Mouse (Mus musculus): ENCODE results near the gene Tspan9.

The Tspan9 gene

DNA sequence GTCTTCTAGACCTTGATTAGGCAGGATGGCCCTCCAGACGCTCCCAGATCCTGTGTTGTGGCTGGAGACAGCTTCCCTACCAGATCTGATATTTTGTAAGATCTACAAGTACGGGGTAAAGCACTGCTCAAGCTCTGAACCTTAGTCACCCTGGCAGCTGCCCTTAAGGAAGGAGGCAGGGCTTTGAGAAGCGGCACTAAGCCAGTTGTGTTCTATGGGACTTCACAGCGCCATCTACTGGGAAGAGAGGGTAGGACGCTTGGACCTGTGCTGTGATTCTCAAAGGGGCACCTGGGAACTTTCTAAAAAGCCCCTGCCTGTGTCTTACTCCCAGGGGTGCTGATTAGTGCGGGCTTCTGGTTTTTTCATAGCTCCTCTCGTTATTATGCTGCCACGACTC, 222.7 kb downstream of the Tspan9 start:
- DNase-seq (ENCODE audit: low spot score): peak; percentile 29

DNA sequence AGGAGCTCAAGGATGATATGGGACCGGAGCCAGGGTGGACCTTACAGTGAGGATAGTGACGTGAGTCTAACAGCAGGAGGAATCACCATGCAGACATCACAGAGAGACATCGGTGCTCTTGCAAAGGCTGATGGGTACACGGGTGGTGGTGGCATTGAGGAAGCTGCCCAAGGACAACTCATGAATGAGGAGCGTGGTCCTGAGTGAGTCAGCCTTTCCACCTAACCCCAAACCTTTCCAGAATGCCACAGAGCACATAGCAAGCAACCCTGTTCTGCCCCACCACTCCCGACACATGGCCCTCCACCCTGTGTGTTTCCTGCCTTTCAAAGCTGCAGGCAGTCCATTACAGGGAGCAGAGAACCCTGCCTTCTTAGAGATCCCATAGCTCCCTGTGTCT, 223.9 kb downstream of the Tspan9 start:
- no peak for DNase-seq (ENCODE audit: low spot score)

DNA sequence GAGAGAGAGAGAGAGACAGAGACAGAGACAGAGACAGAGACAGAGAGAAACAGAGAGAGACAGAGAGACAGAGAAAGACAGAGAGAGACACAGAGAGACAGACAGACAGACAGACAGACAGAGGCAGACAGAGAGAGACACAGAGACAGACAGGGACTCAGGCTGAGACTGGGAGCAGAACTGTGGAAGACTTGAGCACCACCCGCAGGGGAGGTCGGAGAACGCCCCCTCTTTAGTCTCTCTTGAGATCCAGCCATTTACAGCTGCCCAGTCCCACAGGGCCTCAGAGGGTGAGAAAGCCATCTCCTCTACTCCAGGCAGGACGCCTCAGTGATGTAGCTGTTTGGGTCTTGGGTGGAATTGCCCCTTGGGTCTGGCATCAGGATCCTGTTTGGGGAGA, 225.7 kb downstream of the Tspan9 start:
- DNase-seq (ENCODE audit: low spot score): no peak

DNA sequence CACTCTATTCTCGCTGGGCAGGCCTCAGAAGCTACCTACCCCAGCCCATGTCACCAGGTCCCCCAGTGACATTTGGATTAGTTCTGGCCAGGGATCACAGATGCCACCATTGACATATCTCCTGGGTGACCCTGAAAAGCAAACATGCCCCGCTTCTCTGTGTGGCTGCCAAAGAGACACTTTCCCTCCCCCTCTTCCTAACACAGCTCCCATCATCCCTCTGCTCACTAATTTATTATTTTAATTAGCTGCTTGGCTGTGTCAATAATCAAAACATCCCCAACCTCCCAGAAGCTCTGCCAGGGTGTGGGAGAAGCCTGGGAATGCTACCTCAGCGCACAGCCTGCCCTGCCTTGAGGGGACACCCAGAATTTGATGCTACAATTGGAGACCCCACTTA, 226.4 kb downstream of the Tspan9 start:
- no peak for DNase-seq (ENCODE audit: low spot score)

DNA sequence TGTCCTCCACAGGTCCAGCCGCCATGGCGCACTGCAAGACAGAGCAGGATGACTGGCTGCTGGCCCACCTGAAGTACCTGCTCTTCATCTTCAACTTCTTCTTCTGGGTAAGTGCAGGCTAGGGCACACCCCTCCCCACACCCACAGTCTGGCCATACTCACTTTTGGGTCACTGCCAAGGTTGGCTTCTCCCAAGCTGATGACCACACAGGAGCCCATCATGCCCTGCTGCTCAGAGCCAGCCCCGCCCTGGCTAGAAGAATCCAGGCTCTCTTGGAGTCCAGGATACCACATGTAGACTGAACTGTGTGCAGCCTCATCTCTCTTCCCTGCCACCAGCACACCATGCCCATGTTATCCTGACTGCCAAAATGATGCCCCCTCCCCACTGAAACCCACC, 230.5 kb downstream of the Tspan9 start:
- DNase-seq (ENCODE audit: low spot score): no peak

DNA sequence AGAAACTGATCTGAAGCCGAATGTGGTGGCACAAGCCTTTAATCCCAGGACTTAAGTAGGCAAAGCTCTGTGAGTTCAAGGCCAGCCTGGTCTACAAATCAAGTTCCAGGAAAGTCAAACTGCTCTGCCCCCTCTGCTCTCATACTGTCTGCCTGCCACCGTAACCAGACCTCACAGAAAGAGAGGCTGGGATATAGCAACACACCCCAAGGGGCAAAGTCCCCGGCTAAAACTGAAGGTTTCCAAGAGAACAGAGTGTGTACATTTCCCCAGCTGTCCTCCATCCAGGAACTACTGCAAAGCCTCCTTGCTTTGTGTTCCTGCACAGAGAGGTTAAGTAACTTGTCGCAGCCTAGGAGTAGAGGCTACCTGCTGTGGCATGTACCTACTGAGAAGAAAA, 231.7 kb downstream of the Tspan9 start:
- DNase-seq (ENCODE audit: low spot score): no peak
